Mouse (Mus musculus): Measurements from ENCODE around the gene Mfge8.

Gene Mfge8

DNA sequence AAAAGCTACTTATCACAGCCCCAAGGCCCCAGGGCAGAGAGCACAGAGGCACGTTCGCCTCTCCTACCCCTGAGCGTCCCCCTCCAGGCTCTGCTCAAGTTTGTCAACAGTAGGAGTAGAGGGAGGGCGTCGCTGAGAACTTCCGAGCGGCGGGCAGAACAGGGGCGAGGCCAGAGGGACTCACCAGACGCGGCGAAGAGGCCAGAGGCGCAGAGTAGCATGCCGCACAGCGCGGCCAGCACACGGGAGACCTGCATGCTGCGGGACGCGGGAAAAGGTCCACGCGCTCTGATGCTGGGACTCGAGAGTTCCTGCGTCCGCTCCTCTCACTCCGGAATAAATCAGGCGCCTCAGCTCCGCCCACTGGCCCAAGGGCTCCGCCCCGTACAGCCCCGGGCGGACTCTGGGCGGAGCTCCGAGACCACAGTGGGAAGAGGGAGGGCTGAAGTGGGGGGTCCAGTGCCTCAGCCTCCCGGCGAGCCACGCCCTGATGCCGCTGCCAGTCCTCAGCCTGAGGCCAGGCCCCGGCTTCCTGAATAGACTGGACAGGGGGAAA is at the start of gene Mfge8:
Gene Mfge8, minus strand, starts transcription at position 350 of the 556 bp plus-strand sequence.
- peak; percentile 91 for DNase-seq (ENCODE audit: low spot score)

DNA sequence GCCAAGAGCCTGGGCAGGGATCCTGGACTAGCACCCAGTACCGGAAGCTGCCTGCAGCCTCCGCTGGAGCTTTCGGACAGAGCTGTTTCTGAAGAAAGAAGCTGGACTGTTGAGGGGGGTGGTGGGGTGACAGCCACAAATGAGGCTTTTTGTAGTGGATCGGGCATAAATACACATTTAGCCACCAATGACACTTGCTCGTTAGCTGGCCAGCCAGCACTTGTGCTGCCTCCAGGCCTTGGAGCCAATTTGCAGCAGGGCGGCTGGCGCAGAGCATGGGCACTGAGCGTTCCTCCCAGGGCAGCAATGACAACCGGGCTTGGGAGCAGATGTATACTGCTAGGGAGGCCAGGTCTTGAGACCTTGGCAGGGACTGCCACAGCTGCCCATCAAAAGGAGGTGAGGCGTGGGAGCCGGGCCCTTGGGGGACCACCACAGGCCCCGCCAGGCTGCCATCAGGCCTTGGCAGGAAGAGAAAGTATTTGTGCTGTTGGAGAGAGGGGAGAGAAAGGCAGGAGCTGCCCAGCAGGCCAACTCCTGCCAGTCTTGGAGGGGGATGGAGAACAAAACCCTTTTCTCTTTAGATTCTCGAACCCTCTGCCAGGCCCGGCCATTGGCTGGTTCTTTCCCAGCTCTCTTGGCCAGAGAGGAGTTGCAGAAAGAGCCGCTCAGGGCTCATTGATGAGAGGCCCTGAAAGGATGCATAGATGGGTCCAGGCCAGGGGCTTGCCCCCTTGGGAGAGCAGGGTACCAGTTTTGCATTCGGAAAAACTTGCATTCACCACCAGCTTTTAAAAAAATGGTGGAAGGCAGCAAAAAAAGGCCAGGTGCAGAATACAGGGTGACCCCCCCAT is 45.9 kb upstream of the Mfge8 start:
- DNase-seq (ENCODE audit: low spot score), result peak; percentile 38

DNA sequence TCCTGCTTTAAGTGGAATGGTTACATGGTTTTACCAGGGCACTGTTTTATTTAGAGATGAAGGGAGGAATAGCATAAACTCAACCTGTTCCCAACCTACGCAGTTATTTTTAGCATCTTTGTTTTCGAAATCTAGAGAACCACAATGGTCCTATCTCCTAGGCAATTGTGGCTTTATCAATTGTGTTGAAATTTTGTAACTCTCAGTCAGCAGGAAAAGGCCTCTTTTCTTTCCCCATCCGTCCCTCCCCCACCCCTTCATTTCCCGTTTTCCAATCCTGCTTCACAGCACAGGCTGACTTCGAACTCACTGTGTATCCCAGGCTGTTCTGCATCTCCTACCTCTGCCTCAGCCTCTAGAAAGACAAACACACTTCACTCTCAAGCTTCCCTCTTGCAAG is 45.1 kb upstream of the Mfge8 start:
- no peak for DNase-seq (ENCODE audit: low spot score)

DNA sequence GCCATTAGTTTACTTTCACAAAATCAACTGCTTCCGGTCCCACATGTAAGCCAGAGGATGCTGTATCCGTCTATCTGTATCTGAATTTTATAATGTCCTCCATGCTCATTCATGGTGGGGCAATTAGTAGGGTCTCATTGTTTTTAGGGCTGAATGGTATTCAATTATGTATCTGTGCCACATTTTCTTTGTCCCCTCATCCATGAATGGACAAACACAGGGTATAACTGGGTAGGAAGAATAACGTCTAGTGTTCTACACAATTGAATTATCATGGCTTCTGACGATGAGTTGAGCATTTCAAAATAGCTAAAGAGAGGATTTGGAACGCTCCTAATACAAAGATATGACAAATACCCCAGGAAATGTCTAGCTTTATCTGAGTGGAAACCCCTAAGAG is 42.6 kb upstream of the Mfge8 start:
- no peak for DNase-seq (ENCODE audit: low spot score)

DNA sequence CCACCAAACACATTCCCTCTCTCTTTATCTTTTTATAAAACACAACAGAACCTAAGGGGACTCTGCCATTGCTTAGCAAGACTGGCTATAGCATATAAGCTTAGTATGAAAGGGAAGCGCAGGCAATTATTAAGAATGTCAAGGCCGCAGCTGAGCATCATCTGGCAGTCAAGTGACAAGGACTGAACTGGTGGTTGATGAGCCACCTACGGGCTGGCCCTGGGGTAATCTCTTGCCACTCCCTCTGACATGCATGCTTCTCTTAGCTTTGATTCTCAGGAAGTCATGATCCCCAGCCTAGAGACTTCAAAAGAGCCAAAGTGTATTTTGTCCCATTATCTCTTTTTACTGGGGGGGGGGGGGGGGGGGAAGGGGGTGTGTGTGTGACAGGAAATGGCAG is 41.7 kb upstream of the Mfge8 start:
- DNase-seq (ENCODE audit: low spot score), result no peak

DNA sequence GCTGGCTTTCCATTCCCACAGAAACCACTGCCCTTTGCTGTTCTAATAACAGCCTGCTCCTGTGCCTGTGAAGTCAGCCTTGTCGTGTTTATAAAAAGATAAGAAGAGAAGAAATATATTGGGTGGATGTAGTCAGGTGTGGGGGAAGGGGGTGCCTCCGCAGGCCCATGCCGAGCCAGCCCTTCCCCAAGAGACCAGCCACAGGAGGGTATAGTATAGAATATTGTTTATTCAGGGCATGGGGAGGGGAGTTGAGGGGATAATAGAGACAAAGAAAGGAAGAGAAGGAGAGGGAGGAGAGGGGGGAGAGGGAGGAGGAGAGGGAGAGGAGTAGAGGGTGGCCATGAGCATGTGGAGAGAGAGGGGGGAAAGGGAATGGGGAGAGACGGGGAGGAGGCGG is 40.4 kb upstream of the Mfge8 start:
- DNase-seq (ENCODE audit: low spot score), result no peak

DNA sequence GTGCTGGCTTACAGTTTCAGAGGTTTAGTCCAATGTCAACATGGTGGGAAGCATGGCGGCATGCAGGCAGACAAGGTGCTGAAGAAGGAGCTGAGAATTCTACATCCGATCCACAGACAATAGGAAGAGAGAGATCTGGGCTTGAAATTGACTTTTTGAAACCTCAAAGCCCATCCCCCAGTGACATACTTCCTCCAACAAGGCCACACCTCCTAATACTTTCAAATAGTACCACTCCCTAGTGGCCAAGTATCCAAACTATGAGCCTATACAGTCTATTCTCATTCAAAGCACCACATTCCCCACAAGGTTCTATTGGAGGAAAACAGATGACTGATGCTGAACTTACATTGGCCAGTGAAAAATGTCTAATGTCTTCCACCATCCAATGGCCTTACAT is 38.7 kb upstream of the Mfge8 start:
- no peak for DNase-seq (ENCODE audit: low spot score)

DNA sequence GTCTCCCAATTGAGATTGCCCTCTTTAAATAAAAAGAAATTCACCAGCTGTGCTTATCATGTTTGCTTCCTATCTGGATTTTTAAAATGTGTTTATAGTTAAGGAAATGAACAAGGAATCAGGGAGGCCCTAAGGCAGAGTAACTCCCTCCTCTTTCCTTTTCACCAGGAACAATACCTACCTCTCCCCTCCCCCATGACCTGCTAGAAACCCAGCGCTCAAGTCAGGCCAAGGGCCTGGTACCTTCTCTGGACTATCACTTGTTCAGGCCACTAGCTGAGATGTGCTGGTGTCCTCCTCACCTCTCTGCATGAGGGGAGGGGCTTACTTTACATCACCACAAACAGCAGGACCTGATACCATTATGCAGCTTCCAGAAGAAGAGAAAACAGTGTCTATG is 34.6 kb upstream of the Mfge8 start:
- DNase-seq (ENCODE audit: low spot score), result no peak

DNA sequence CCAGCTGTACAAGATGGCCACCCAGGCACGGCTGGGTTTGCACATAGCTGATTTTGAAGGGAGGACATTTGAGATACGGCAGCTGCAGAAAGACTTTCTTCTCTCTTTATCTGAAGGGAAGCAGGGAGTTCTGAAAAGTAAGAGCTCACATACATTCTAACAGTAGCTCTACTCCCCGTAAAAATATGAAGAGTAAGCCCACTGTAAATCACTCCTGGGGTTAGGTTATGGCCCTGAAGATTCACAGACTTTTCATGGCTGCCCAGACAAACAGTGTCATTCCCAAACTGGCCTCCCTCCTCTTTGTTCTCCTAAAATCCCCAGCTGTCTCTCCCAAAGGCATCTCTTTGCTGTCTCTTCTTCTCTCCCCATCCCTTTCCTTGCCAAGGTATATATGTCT is 24.9 kb upstream of the Mfge8 start:
- no peak for DNase-seq (ENCODE audit: low spot score)

DNA sequence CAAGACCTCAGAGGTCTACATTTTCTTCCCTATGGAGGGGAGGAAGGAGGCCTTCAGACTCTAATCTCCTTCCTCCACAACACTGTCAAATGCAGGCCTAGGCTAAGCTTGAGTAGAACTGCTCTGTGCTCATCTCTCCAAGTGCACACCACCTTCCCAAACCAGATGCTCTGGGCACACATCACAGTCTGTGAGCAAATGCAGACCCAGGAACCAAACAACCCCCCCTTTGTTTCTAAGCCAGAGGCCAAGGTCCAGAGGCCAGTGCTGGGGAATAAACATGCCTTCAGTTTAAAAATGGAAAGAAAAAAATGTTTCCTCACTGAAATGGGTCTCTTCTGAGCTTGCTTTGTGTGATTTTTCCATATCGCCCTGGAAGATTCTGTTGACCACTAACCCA is 22.9 kb upstream of the Mfge8 start:
- DNase-seq (ENCODE audit: low spot score), result no peak

DNA sequence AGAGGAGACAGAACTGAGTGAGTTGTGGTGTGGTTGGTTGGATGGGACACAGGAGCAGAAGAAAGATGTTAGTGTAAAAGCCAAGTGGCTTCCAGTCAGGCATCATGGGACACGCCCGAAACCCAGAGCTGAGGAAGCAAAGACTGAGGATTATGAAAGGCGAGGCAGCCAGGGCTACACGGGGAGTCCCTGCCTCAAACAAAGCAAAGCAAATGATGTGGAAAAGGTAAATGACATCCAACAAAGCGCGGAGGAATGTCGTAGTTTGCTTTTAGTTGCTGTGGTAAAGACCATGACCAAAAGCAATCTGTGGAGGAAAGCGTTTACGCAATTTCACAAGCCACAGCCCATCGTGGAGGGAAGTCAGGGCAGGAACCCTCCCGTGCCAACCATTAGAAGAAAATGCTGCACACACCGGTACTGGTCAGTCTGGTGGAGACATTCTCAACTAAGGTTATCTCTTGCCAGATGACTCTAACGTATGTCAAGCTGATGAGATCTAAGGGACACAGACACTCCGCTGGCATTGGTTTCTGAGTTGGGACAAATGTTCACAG is 18.2 kb upstream of the Mfge8 start:
- DNase-seq (ENCODE audit: low spot score), result no peak

DNA sequence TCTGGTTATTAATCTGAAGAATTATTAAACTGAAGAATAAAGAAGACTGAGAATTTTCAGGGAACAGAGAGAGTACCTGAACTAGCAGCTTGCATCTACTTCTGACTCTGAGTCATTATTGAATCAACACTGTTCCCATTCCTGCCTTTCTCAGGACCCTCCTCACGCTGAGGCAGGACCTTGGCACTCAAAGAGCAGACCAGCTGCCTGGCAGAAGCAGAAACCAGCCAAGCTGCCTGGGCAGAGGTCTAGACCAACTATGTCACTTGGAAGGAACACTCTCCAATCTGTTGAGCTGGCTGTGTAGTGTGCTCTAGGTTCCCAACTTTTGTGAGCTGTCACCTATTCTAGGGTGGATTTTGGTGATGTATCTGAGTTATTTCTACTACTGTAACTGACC is 10.5 kb upstream of the Mfge8 start:
- DNase-seq (ENCODE audit: low spot score), result no peak

DNA sequence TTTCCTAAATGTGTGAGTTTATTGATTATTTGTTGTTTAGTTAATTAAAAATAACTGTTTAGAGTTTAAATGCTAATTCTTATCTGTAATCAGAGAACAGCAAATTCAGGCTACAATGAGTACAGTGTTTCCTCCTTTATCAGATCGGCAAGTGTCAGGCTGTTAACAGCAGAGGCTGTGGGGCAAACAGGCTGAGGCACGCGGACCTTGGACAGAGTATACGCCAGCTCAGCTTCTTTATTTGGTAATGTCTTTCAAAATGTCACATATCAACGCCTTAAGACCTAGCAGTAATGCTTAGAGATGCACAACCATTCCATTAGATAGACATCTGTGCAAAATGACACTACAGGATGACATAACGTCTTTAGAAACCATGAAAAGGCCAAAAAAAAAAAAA is 662 bp upstream of the Mfge8 start:
- no peak for DNase-seq (ENCODE audit: low spot score)

DNA sequence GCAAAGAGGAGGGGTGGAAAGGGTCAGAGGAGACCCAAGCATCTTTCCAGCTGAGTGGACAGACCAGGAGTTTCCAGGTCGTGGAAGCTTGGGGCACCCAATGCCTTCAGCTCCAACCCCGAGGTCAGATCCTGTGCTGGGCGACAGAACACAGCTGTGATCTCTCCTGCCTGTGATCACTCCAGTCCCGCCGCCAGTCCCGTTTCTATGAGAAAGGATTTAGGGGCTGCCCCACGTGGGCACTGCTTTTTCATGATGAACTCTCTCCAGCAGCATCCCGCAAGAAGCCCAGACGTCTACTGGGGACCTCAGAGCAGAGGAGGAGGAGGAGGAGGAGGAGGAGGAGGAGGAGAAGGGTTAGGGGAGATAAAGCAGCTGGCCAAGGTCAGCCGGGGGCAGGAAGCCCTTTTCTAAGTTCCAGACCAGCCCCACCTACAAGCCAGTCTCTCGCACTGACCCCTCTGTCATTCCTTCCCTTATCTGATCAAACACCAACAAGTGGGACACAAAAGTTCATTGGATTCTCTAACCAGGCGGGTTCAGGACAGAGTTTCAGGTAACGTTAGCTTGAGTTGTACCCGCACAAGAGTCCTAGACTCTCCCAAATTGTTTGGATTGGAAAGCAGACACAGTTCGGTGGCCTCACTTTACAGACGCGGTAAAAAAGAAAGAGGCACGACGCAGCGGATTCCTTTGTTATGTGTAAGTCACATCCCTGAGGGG is 768 bp downstream of the Mfge8 start:
- DNase-seq (ENCODE audit: low spot score), result no peak

DNA sequence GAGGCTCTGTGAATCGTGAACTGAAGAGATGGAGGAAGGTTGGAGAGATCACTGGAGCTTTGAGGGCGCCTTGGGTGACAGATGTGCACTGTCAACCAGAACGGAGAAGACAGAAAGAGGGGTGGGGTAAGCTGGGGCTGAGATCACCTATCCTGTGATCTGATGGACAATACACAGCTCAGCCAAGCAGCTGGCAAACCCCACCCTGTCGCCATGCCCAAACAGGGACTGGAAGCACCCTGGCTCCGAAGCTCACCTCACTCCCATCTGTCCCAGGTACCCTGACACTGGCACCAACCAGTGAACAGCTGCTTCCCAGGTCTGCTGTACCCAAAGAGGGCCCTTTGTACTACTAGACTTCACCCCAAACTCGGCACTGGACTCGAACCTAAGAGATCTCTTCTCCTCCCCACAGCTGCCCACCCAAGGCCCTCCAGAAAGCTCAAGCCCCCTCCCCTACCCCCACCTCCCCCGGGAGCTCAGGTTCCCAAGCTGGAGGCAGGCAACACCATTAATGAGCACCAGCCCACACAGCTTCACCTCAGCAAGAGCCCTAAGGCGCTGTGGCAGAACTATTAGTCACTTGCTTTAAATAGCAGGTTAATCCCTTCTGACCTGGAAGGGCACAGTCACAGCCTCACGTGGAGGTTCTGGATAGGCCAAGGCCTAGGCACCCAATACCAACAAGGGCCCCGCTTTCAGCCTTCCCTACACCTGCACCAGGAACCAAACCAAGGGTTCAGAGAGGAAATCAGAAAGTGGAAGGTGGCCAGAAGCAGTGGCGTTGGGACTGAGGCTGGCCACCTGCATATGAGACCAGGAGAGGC is 1.6 kb downstream of the Mfge8 start:
- DNase-seq (ENCODE audit: low spot score), result no peak

DNA sequence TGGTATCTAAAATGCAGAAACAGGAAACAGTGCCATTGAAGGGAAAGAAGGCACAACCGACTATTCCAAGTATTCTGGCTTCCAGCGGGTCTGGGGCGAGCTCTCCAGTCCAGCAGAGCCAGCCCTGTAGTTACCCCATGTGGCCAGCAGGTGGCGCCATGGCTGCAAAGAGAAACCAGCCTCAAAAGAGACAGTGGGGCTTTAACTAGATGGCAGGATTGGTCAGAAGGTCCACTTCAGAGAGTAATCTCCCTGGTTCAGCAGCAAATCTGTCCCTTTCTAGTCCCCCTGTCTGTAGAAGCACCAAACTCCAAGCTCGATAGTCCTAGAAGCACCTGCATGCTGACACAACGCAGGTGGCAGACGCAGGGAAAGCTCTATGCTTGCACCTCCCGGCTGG is 8.0 kb downstream of the Mfge8 start:
- peak; percentile 80 for DNase-seq (ENCODE audit: low spot score)

DNA sequence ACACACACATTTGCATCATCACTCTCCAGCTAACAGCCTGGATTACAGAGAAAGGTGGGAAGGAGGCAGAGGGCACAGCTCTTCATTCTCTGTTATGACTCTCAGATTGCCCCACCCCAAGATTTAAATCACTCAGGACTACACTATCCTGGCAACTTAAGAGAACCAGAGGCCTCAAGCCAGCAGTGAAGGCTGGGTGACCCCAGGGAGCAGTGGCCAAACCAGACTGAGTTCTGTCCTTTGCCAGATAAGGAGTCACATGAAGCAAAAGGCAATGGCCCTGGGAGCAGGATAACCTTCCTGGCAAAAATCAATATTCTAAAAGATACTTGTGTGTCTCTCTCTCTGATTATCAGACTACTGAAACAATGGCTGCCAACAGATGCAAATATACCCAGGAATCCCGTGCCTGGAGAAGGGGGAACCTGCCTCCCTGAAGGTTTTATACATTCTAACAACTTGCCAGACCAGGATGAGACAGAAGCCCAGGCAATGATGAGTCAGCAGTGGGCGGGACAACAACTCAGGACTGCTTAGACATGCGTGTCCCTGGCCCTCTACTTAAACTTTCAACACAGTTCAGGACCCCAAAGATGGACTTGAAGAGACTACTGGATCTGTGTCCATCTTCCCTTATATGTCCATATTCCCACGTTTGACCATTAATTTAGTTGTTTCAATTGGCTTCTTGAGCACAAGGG is 8.8 kb downstream of the Mfge8 start:
- DNase-seq (ENCODE audit: low spot score), result no peak

DNA sequence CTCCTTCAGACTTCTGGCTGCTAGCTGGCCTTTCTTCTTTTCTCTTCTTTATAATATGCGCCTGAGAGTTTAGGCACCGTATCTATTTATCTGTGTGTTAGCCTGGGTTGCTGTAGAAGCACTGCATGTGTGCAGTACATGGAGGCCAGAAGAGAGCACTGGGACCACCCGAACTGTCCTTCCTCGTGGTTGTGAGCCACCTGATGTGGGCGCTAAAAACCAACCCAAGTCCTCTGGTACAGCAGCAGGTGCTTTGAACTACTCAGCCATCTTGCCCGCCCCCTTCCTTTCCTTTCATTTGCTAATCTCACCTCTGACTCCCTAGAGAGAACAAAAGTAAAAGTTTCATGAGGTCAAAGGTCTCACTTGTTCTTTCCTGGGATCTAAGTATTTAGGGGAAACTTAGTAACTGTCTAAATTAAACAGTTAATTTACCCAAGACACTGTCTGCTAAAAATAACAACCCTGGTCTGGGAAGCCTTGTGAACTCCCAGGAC is 9.5 kb downstream of the Mfge8 start:
- DNase-seq (ENCODE audit: low spot score), result no peak

DNA sequence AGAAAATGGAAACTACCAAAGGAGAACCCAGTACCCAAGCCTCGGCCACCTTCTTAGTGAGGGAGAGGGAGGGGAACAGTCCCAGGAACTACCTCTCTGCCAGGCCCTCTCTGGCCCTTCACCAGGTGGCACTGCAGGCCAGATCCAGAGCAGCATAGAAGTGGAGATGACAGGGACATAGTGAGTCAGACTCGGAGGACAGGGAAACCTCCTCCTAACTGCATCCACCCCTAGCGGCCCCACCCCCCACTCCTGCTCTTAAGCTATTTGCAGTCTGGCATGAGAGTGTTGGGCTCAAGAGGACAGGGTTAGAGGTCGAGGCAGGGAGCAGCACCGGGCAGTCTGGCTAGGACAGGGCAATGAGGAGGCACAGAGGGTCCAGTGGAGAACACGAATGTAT is 15.5 kb downstream of the Mfge8 start:
- DNase-seq (ENCODE audit: low spot score), result no peak

DNA sequence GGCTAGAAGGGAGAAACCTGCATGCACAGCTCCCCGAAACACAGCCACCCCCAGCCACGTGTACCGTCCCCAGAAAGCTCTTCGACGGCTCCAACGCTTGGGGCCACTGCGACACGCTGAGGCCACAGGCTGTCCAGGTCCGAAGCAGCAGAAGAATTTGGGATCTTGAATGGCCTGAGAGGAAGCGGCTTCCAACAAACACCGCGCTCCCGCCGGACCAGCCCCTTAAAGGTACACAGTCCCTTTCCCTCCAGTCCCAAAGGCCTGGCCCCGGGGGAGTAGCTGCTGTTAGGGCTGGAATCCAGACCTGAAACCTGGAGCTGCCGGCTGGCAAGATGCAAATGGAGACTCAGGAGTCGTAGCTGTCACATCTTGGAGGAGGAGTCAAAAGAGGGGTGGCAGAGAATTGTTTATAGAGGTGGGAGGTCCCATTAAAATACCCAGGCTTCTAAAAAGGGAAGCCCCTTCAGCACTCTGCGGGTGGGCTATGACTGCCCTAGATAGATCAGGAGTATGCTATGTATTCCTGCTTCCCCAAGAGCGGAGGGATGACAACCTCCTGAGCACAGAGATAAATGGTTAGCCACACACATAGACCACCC is 17.9 kb downstream of the Mfge8 start, which contains the start of gene Hapln3:
Gene Hapln3, minus strand, starts transcription at position 176 of the 602 bp plus-strand sequence.
- peak; percentile 16 for DNase-seq (ENCODE audit: low spot score)

DNA sequence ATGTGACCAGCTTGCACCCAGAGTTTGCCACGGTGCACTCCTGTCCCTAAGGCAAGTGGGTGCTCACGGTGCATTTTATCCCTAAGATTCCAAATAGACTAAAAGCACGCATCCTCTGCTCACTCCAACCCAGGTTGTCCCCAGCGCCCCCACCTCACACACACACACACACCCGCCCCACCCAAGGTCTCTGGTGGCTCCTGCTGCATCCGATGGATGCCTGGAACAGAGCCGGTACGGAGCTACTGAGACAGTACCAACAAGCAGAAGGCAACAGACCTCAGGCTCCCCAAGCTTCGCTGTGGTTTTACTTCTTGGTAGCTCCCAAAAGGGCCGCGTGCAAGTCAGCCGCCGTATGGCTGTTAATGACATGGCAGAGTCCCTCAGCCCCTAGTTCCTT is 18.5 kb downstream of the Mfge8 start:
- no peak for DNase-seq (ENCODE audit: low spot score)
